Mouse (Mus musculus) liver, adult 2 months (tissue): ENCODE data around the gene Pigg.

Experiments used
- CTCF ChIP-seq: fragments of 200-500 bp; IDR thresholded peaks from 2 replicates; pipeline ENCODE4 v1.5.1; 2011; ENCODE audit warnings: low read depth, low read length, control low read depth
- POLR2A ChIP-seq: fragments of 200-500 bp; IDR thresholded peaks from 2 replicates; pipeline ENCODE4 v1.6.1; 2011; ENCODE audit warnings: low read length, control low read depth; ENCODE audit not compliant: insufficient read depth; ENCODE audit errors: extremely low read depth

DNA sequence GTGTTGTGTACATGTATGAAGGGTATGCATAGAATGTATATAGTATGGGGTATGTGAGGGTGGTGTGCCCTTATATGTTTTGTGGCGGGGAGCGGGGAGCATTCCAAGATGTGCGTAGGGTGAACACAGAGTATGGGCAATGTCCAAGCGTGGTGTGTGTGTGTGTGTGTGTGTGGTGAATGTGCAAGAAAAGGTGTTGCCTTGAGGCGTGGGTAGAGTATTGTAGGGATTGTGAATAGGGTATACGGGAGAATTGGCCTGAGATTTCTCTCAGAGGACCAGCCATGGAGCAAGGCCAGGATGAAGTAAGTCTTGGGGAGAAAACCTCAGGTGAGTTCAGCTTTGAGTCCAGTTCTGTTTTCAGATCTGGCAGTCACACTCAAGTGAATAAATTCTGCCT, 56.0 kb downstream of the Pigg start:
- no peak for TF ChIP-seq CTCF
- no peak for TF ChIP-seq POLR2A
